Mouse (Mus musculus): ENCODE measurements around the gene Clptm1.
"Not testable (repeated sequence)": the region's sequence is repeated elsewhere in the genome, so short reads cannot be mapped to it uniquely, and the experiment has no call there.

Clptm1 gene

GRCm38 (mm10) chr7:19691873-19692865 lies 27.3 kb upstream of the Clptm1 start, which contains the start of gene Apoc1:
TSS of gene Apoc1 (minus strand) at chr7:19692660.
- DNase-seq (ENCODE audit: low spot score in 2 of 2): no peak

DNA sequence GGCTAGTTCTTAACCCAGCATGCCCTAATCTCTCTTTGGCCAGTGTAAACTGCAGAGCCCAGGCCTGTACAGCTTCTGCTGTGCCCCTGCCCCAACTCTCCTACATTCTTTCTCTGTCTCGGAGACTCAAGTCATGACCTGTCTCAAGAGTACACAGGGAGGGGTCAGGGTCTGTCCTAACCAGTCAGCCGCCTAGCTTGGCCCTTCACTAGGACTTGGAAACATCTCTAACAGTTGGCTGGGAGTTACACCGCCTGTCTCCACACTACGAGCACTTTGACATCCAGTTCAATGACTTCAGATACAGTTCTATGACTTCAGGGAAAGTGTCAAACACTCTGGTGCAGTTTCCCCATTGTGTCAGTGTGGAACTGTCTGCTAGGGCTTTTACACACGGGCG lies 26.6 kb upstream of the Clptm1 start:
- DNase-seq (ENCODE audit: low spot score in 2 of 2): no peak

GRCm38 (mm10) chr7:19690845-19691244 lies 26.0 kb upstream of the Clptm1 start:
- DNase-seq (ENCODE audit: low spot score in 2 of 2): no peak

DNA sequence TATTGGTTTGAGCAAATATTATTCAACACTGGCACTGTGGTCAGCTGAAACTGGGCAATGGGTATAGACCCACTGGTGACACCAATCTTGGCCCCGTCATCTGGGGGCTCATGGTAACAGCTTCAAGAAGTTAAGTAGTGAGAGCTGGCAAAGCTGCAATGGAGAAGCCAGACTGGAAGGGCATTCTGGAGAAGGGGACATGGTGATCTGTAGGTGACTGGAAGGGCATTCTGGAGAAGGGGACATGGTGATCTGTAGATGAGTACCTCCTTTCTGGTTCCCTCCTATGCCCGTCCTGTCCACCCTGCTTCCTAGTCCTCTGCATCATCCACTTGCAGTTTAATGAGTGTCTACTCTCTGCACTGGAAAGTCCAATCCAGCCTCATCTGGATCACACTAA lies 23.8 kb upstream of the Clptm1 start:
- no peak for DNase-seq (ENCODE audit: low spot score in 2 of 2)

DNA sequence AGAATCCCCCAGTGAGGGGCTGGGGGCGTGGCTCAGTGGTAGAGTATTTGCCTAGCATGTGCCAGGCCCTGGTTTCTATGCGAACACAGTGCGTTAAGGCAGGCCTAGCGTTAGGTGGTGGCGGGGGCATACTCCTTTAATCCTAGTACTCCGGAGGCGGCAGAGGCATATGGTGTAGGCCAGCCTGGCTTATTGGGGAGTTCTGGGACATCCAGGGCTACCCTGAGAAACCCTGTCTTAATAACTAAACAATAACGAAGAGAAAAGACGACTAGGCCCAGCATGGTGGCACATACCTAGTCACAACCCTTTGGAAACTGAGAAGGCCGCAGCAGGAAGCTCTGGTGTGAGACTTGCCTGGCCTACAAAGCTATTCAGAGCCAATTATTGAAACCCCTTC lies 23.3 kb upstream of the Clptm1 start:
- no peak for DNase-seq (ENCODE audit: low spot score in 2 of 2)

DNA sequence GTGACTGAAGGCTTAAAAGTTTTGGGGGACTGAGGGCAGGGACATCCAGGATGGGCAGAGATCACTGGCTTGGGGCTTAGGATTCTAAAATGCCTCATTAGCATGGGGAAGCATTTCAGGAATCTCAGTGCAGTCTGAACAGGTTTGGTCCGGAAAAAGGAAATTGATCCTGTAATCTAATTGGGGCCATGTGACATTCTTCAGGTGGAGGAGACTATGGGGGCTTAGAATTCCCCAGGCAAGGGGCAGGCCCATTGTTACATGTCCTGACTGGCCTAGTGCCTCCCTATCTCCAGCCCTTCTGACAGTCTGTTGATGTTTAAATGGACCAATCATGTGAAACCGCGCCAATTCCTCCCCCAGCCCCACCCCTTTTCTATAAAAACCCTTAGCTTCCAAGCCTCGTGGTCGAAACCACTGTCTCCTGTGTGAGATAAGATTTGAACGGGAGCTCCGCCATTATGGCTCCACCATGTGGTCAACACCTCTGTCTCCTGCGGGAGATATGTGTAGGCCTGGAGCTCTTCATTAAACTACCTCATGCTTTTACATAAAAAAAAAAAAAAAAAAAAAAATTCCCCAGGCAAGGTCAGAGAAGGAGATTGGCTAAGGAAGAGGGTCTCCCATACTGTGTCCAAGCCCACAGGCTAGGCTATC lies 22.2 kb upstream of the Clptm1 start:
- DNase-seq (ENCODE audit: low spot score in 2 of 2): not testable (repeated sequence)

DNA sequence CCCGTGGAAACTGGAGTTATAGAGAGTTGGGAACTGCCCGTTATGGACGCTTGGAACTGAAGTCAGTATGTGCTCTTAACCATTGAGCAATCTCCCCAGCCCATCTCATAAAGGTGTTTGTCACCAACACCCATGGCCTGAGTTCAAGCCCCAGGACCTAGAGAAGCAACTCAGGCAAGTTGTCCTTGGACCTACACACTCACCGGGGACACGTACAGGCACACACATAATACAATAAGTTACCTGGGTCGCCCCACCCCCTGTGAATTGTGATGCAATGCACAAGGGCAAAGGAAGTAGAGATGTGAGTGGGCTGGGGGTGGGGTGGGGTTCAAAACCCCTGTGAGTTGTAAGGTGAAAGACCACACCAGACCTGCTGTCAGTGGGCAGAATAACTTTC lies 21.7 kb upstream of the Clptm1 start:
- no peak for DNase-seq (ENCODE audit: low spot score in 2 of 2)

GRCm38 (mm10) chr7:19685374-19685773 lies 20.5 kb upstream of the Clptm1 start:
- no peak for DNase-seq (ENCODE audit: low spot score in 2 of 2)

- DNase-seq (ENCODE audit: low spot score in 2 of 2): no peak
Measured at GRCm38 (mm10) chr7:19683771-19684201, 19.0 kb upstream of the Clptm1 start.

DNA sequence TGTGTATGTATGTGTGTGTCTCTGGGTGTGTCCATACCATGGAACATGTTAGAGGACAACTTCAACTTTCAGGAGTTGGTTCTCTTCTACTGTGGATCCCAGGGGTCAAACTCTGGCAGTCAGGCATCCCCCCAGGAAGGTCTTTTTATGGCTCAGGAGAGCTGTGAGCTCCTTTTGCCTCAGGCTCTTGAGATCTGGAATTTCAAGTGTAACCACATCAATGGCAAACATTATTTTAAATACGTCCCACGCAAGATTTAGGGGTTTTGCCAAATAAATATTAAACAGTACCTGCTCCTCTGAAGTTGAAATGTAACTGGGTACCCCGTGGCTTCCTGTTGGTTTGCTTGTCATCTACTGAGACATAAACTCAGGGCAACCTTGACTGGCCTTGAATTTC lies 18.1 kb upstream of the Clptm1 start:
- no peak for DNase-seq (ENCODE audit: low spot score in 2 of 2)

- DNase-seq (ENCODE audit: low spot score in 2 of 2): no peak
Measured at GRCm38 (mm10) chr7:19681202-19681694, 16.4 kb upstream of the Clptm1 start, which contains the start of the genes Gm44805 and Apoc4. TSS of gene Gm44805 (minus strand) at chr7:19681423. TSS of gene Apoc4 (minus strand) at chr7:19681479.

DNA sequence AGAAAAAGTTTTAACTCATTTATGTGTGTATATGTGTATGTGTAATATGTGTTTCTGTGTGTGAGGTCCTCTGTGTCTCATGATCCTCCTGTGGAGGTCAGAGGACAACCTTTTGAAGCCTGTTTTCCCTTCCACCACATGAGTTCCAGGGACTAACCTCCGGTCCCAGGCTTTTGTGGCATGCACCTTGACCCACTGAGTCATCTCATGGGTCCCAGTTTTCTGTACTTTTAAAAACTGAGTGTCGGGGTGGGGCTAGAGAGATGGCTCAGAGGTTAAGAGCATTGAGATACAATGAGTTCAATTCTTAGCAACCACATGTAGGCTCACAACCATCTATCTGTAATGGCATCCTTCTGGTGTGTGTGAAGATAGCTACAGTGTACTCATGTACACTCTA lies 15.9 kb upstream of the Clptm1 start:
- no peak for DNase-seq (ENCODE audit: low spot score in 2 of 2)

DNA sequence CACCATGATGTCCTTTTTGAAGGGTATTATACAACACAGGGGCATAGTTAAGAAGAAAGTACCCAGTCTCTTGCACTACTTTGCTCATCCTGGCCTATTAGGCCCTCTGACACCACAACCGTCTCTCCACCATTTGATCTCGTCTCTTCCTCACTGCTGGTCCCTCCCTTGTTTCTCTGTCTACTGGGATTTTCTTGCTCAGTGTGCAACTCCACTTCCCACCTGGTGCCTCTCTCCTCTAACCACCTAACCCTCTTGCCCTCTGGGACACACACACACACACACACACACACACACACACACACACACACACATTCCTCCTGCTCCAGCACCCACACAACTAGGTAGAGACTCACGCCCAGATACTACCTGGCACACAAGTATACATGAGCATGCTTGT lies 14.1 kb upstream of the Clptm1 start:
- DNase-seq (ENCODE audit: low spot score in 2 of 2): no peak

DNA sequence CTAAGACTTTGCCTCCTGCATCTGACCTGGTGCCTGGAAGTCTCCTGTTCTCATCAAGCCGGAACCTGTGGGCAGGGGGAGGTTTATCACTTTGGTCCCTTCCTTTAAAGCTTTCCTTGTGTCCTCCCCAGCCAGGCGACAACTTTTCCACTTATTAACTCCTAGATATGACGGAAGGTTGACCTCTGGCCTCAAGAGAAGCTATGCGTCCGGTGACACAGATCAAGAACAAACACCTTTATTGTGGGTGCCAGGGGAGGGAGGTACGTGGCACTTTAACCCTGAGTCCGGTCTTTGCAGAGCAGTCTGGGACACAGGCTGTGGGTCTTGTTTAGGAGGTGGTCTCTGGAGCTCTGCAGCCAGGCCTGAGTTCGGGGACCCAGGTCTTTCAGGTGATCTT lies 13.0 kb upstream of the Clptm1 start, which contains the start of gene Apoc2:
TSS of gene Apoc2 (minus strand) at position 70 of the 400 bp plus-strand sequence.
- no peak for DNase-seq (ENCODE audit: low spot score in 2 of 2)

DNA sequence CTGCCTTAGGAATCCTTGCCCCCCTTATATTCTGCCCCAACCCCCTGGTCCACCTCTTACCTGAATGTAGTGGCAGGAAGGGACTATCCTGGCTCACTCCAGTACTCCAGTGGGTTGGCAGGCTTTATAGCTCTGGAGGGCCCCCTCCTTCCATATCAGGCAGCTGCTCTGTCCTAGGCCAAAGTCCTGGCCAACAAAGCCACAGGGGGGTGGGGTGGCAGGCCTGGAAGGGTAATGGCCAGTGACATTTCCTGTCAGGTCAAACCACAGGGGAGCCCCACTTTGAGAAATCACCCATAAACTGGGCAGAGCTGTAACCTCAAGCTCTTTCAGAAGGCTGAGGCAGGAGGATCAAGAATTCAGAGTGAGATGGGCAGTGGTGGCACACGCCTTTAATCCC lies 11.8 kb upstream of the Clptm1 start:
- DNase-seq (ENCODE audit: low spot score in 2 of 2): no peak

DNA sequence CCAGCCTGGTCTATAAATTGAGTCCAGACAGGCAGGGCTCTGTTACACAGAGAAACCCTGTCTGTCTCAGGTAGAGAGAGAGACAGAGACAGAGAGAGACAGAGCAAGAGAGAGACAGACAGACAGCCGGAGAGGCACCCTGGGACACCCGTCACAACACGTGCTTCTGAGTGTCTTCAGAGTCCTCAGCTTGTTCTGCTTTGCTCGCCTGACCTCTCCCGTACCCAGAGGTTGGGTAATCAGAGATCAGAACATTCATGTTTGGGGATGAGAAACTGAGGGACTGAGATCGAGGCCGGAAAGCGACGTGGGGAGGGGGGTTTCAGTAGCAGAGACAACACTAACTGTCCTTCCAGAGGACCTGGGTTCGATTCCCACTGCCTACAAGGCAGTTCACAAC lies 11.0 kb upstream of the Clptm1 start:
- DNase-seq (ENCODE audit: low spot score in 2 of 2): no peak

DNA sequence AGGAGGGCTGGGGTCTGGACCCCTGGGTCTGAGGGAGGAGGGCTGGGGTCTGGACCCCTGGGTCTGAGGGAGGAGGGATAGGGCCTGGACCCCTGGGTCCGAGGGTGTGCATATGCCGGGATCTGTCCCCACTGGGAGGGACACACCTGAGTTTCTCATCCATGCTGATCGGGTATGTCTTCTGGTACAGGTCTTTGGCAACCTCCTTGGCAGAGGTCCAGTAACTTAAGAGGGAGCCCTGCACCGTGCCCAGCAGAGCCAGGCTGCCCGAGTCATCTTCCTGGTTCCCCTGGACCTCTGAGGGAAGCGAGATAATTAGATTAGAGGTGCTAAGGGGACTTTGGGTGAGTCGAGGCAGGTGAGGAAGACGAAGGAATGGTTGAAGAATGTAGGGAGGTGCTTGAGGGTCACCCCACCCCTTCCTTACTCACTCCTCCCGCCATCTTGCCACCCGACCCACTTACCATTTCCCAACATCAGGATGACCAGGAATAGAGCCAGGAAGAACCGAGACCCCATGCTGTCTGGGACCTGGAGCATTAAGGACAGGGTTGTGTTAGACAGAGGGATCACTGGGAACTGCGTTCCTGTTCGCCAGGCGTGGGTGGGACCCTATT lies 8.4 kb upstream of the Clptm1 start:
- no peak for DNase-seq (ENCODE audit: low spot score in 2 of 2)

GRCm38 (mm10) chr7:19671511-19671910 lies 6.7 kb upstream of the Clptm1 start:
- DNase-seq (ENCODE audit: low spot score in 2 of 2): no peak

DNA sequence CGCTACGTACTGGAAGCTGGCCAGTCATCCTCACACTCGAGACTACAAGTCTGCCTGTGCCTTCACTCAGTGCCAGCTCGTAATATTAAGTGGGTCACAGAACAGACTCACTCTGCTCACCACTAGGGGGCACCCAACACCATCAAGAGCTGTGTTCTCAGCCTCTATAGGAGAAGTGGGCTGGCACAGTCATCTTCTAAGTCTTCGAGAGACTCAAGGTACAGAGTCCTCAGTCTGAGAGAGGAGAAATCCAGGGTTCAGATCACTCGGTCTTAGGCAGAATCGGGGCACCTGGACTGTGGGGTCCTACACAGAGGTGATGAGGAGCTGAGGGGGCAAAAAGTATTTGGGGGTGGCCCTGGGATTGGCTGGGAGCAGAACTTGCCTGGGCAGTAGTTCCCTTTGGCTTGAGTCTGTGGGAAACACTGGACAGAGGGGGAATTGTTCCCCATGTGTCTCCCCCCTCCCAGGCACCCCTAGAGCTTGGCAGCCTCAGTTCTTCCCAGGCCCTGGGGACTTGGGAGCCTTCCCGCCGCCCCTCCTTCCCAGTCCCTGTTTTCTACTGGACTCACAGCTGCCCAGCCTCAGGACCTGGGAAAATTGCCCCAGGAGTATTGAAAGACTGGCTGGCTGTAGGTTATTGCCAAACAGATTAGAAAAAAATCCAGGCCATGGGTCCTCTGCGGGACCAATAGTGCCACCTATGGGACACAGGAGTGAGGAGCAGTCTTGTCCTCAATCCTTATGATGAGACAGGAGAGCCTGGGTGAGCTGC lies 4.3 kb upstream of the Clptm1 start:
- peak; percentile 88 to 92 for DNase-seq (ENCODE audit: low spot score in 2 of 2)

DNA sequence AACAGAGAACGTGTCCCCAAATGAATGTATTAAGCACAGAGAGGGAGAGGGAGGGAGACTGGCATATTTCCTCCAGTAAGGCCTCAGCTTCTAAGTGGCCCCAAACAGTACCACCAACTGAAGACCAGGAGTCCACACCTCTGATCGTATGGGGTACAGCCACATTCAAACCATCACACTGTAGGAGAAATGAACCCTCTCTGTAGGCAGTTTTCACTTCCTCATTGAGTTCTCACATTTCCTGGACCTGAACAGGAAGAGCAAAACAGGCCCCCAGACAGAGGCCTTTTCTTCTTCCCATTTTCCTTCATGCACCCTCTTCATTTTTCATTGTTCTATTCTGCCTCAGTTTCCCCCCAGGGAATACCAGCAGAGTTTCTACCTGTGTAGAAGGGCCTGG lies 2.6 kb upstream of the Clptm1 start:
- no peak for DNase-seq (ENCODE audit: low spot score in 2 of 2)

GRCm38 (mm10) chr7:19666750-19667149 lies 1.9 kb upstream of the Clptm1 start:
- no peak for DNase-seq (ENCODE audit: low spot score in 2 of 2)
